Mouse (Mus musculus): ENCODE results near the gene Ecd.

DNA sequence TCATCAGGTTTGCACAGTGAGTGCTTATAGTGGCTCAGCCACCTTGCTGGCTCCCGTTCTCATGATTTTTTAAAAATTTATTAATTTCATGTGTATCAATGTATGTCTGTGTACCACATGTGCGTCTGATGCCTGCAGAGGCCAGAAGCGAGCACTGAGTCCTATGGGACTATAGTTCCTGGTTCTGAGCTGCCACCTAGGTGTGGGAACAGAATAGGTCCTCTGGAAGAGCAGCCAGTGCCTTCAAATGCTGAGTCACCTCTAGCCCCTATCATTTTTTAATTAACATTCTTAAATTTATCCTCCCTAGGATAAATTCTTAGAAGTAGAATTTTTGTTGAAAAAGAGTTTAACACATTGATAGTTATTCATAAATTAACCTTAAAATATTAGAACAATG, 50.3 kb downstream of the Ecd start:
- no peak for TF ChIP-seq POLR2AphosphoS2 (IDR thresholded peaks at IDR 0.05; ENCODE audit: low read depth, low read length)
- TF ChIP-seq RCOR1 (conservative IDR thresholded peaks at IDR 0.05; ENCODE audit: low read depth, low read length), result no peak

Data from CH12.LX (cell line).